Mouse (Mus musculus) limb, embryonic 12.5 days (tissue): ENCODE measurements around the gene Lrrc28. TPM values are rescaled to one million over a fixed set of nuclear protein-coding genes. Genes with fewer than 3 reads are reported as not detected.

Source experiments
- ATAC-seq: fragments of 200-750 bp; cut with Nextera tagmentation; 2 replicates; pipeline ENCODE4 v1.8.0; 2017; ENCODE audit warnings: low read depth, moderate TSS enrichment; ENCODE audit not compliant: insufficient number of reproducible peaks, insufficient read depth, low FRiP score, low TSS enrichment
- H3K27ac ChIP-seq: fragments of 300-500 bp; sonication (generic); 2 replicates; pipeline ENCODE4 v1.5.1; 2016; ENCODE audit warnings: mild to moderate bottlenecking, moderate library complexity
- H3K27me3 ChIP-seq: fragments of 300-500 bp; sonication (generic); 2 replicates; pipeline ENCODE4 v1.6.1; 2016; ENCODE audit warnings: mild to moderate bottlenecking, moderate library complexity
- H3K36me3 ChIP-seq: fragments of 300-500 bp; sonication (generic); 2 replicates; pipeline ENCODE4 v1.6.1; 2016; ENCODE audit warnings: mild to moderate bottlenecking, moderate library complexity
- H3K4me1 ChIP-seq: fragments of 300-500 bp; sonication (generic); replicated peaks from 2 replicates; pipeline ENCODE4 v1.6.1; 2016
- H3K4me2 ChIP-seq: fragments of 300-500 bp; sonication (generic); 2 replicates; pipeline ENCODE4 v1.6.1; 2016; ENCODE audit warnings: mild to moderate bottlenecking, moderate library complexity
- H3K4me3 ChIP-seq: fragments of 300-500 bp; sonication (generic); replicated peaks from 2 replicates; pipeline ENCODE4 v1.5.1; 2016; ENCODE audit warnings: mild to moderate bottlenecking
- H3K9ac ChIP-seq: fragments of 300-500 bp; sonication (generic); replicated peaks from 2 replicates; pipeline ENCODE4 v1.6.1; 2016; ENCODE audit warnings: mild to moderate bottlenecking, moderate library complexity
- H3K9me3 ChIP-seq: fragments of 300-500 bp; sonication (generic); 2 replicates; pipeline ENCODE4 v1.6.1; 2016; ENCODE audit warnings: mild to moderate bottlenecking, moderate library complexity
- WGBS: fragments of 180-500 bp; shearing (Covaris S2); methylation state at CpG from one replicate; pipeline ENCODE4 v1.1.7; 2016; 5-methylcytosine and 5-hydroxymethylcytosine counted together
- polyA plus RNA-seq: library from polyadenylated mRNA; unstranded; fragments of >200 nt; fragmentation: Nextera tagmentation; extraction: Ambion mirVana; gene quantifications from 2 replicates; pipeline ENCODE4 v1.2.1, GENCODE M21; 2016

Gene Lrrc28
- polyA plus RNA-seq, 1 experiment from 2014 or later = 27.1 TPM

- H3K4me2 ChIP-seq = no peak overlapping the region
- H3K9me3 ChIP-seq = no peaks in the 10 kb centered on the region
- 0 out of 2 replicates have a peak, but pooled peaks cover 6% of the 10 kb centered on the region for H3K27me3 ChIP-seq
- H3K9ac ChIP-seq = no peak overlapping the region
- WGBS = 27% methylated on average over 7 of the region's 7 CpGs
- H3K27ac ChIP-seq = no peak overlapping the region
- H3K4me1 ChIP-seq = peaks cover 21% of the 10 kb centered on the region
- H3K4me3 ChIP-seq = no peak overlapping the region
- no peak for ATAC-seq
- H3K36me3 ChIP-seq = no peaks in the 10 kb centered on the region
These were observed 181.5 kb downstream of the Lrrc28 start for GRCm38 (mm10) chr7:67463565-67463964.

Other genes with a start within 250 kb of the Lrrc28 start
- 63.0 and 68.2 TPM in 2 replicates for gene Ttc23, start 2.1 kb upstream of the Lrrc28 start, polyA plus RNA-seq
- gene Synm, start 114.5 kb upstream of the Lrrc28 start, polyA plus RNA-seq = 0.46 and 0.65 TPM in 2 replicates